Mouse (Mus musculus) midbrain, postnatal 0 days (tissue): ENCODE results near the gene Sytl2. TPM values are rescaled to one million over a fixed set of nuclear protein-coding genes. Genes with fewer than 3 reads are reported as not detected.

Experiments
- ATAC-seq: fragments of 200-750 bp; cut with Nextera tagmentation; 2 replicates; pipeline ENCODE4 v1.8.0; 2017; ENCODE audit warnings: moderate number of reproducible peaks, mild to moderate bottlenecking, moderate TSS enrichment, moderate library complexity; ENCODE audit not compliant: low FRiP score
- DNase-seq: peaks from one replicate; pipeline ENCODE4 v3.0.0-alpha.2; 2015; ENCODE audit warnings: low spot score
- H3K27ac ChIP-seq: fragments of 300-500 bp; sonication (generic); 2 replicates; pipeline ENCODE4 v1.5.1; 2014; ENCODE audit warnings: low read depth, mild to moderate bottlenecking, low read length, mixed read lengths
- H3K27me3 ChIP-seq: fragments of 300-500 bp; sonication (generic); 2 replicates; pipeline ENCODE4 v1.6.1; 2014; ENCODE audit warnings: low read length, control low read depth, mixed read lengths; ENCODE audit not compliant: insufficient read depth
- H3K36me3 ChIP-seq: fragments of 300-500 bp; sonication (generic); 2 replicates; pipeline ENCODE4 v1.6.1; 2014; ENCODE audit warnings: low read length, control low read depth, mixed read lengths; ENCODE audit not compliant: insufficient read depth
- H3K4me1 ChIP-seq: fragments of 300-500 bp; sonication (generic); 2 replicates; pipeline ENCODE4 v1.6.1; 2014; ENCODE audit warnings: mild to moderate bottlenecking, control low read depth, antibody characterized with exemption, low read length, mixed read lengths; ENCODE audit not compliant: insufficient read depth
- H3K4me2 ChIP-seq: fragments of 300-500 bp; sonication (generic); 2 replicates; pipeline ENCODE4 v1.6.1; 2014; ENCODE audit warnings: low read depth, mild to moderate bottlenecking, low read length, mixed read lengths; ENCODE audit not compliant: poor library complexity, severe bottlenecking
- H3K4me3 ChIP-seq: fragments of 300-500 bp; sonication (generic); 2 replicates; pipeline ENCODE4 v1.5.1; 2014; ENCODE audit warnings: low read depth, mild to moderate bottlenecking, low read length, moderate library complexity
- H3K9ac ChIP-seq: fragments of 300-500 bp; sonication (generic); replicated peaks from 2 replicates; pipeline ENCODE4 v1.6.1; 2014; ENCODE audit warnings: mild to moderate bottlenecking, low read length, moderate library complexity, mixed read lengths; ENCODE audit not compliant: poor library complexity, severe bottlenecking
- H3K9me3 ChIP-seq: fragments of 300-500 bp; sonication (generic); 2 replicates; pipeline ENCODE4 v1.6.1; 2016; ENCODE audit warnings: low read length, control low read depth
- CTCF ChIP-seq: IDR thresholded peaks from 2 replicates; pipeline ENCODE4 v1.5.1; 2016; ENCODE audit warnings: antibody characterized with exemption, mild to moderate bottlenecking
- WGBS: fragments of 180-500 bp; shearing (Covaris S2); extraction: QIAGEN DNeasy Blood & Tissue Kit; methylation state at CpG from one replicate; pipeline ENCODE4 v1.1.7; 2014; 5-methylcytosine and 5-hydroxymethylcytosine counted together
- polyA plus RNA-seq: library from polyadenylated mRNA; unstranded; fragments of >200 nt; fragmentation: Nextera tagmentation; extraction: Ambion mirVana; gene quantifications from 2 replicates; pipeline ENCODE4 v1.2.1, GENCODE M21; 2015
- total RNA-seq: library from RNA; depleted of rRNA; stranded (reverse); fragments of >200 nt; gene quantifications from 2 replicates; pipeline ENCODE4 v1.2.3, GENCODE M21; 2014

Sytl2 gene
- total and polyA plus RNA-seq, 2 experiments from 2014 or later: 8.7 to 11.0 TPM

GRCm38 (mm10) chr7:90302647-90303552 lies 848 bp downstream of the Sytl2 start:
- no peaks in the 10 kb centered on the region for H3K36me3 ChIP-seq
- ATAC-seq: 0 out of 2 replicates have a peak, but pooled peaks have one; percentile 7
- peak overlapping the region; percentile 66 for H3K4me3 ChIP-seq
- no peak for DNase-seq
- no peaks in the 10 kb centered on the region for H3K4me1 ChIP-seq
- no peaks in the 10 kb centered on the region for H3K9me3 ChIP-seq
- H3K4me2 ChIP-seq: peak overlapping the region; percentile 99
- no peak for TF ChIP-seq CTCF
- 0 out of 2 replicates have a peak overlapping the region, but pooled peaks have one; percentile 44 for H3K9ac ChIP-seq
- no peak overlapping the region for H3K27ac ChIP-seq
- WGBS: 5% methylated on average over 27 of the region's 27 CpGs
- H3K27me3 ChIP-seq: no peaks in the 10 kb centered on the region

- H3K9me3 ChIP-seq: no peaks in the 10 kb centered on the region
- no peak overlapping the region for H3K4me3 ChIP-seq
- no peak overlapping the region for H3K27ac ChIP-seq
- no peak overlapping the region for H3K4me2 ChIP-seq
- no peak for TF ChIP-seq CTCF
- 6% methylated on average over 3 of the region's 3 CpGs for WGBS
- no peaks in the 10 kb centered on the region for H3K4me1 ChIP-seq
- ATAC-seq: no peak
- no peak overlapping the region for H3K9ac ChIP-seq
- H3K27me3 ChIP-seq: no peaks in the 10 kb centered on the region
- H3K36me3 ChIP-seq: no peaks in the 10 kb centered on the region
- DNase-seq: no peak
Observed at GRCm38 (mm10) chr7:90306079-90306478, 4.0 kb downstream of the Sytl2 start.

- Histone ChIP-seq H3K4me2 (no peak overlapping the region), H3K36me3 (no peaks in the 10 kb centered on the region), H3K9ac (no peak overlapping the region), H3K4me3 (no peak overlapping the region), H3K4me1 (no peaks in the 10 kb centered on the region), H3K27me3 (no peaks in the 10 kb centered on the region), H3K9me3 (no peaks in the 10 kb centered on the region), H3K27ac (no peak overlapping the region)
- no peak for ATAC-seq
- no peak for DNase-seq
- WGBS: 88% methylated on average over 1 of the region's 1 CpGs
- no peak for TF ChIP-seq CTCF
Observed at GRCm38 (mm10) chr7:90306968-90307367, 4.9 kb downstream of the Sytl2 start.

GRCm38 (mm10) chr7:90308003-90308402 lies 6.0 kb downstream of the Sytl2 start:
- H3K4me1 ChIP-seq: no peaks in the 10 kb centered on the region
- H3K4me3 ChIP-seq: no peak overlapping the region
- no peak overlapping the region for H3K27ac ChIP-seq
- no peak for TF ChIP-seq CTCF
- no peaks in the 10 kb centered on the region for H3K36me3 ChIP-seq
- H3K9ac ChIP-seq: no peak overlapping the region
- H3K27me3 ChIP-seq: no peaks in the 10 kb centered on the region
- H3K9me3 ChIP-seq: no peaks in the 10 kb centered on the region
- ATAC-seq: no peak
- H3K4me2 ChIP-seq: no peak overlapping the region
- DNase-seq: no peak
- WGBS: 74% methylated on average over 6 of the region's 6 CpGs

- Histone ChIP-seq H3K4me1 (no peaks in the 10 kb centered on the region), H3K27me3 (no peaks in the 10 kb centered on the region), H3K27ac (no peak overlapping the region), H3K4me2 (no peak overlapping the region), H3K36me3 (no peaks in the 10 kb centered on the region), H3K9ac (no peak overlapping the region), H3K9me3 (no peaks in the 10 kb centered on the region), H3K4me3 (no peak overlapping the region)
- ATAC-seq (no peak), DNase-seq (no peak)
- 79% methylated on average over 7 of the region's 7 CpGs for WGBS
- no peak for TF ChIP-seq CTCF
Observed at GRCm38 (mm10) chr7:90312151-90312883, 10.3 kb downstream of the Sytl2 start.

- no peaks in the 10 kb centered on the region for H3K9me3 ChIP-seq
- H3K27me3 ChIP-seq: no peaks in the 10 kb centered on the region
- H3K9ac ChIP-seq: no peak overlapping the region
- H3K27ac ChIP-seq: no peak overlapping the region
- TF ChIP-seq CTCF: no peak
- 79% methylated on average over 3 of the region's 3 CpGs for WGBS
- H3K4me1 ChIP-seq: no peaks in the 10 kb centered on the region
- H3K4me3 ChIP-seq: no peak overlapping the region
- ATAC-seq (no peak), DNase-seq (no peak)
- H3K4me2 ChIP-seq: no peak overlapping the region
- H3K36me3 ChIP-seq: no peaks in the 10 kb centered on the region
Observed at GRCm38 (mm10) chr7:90313421-90313820, 11.4 kb downstream of the Sytl2 start.
